Mouse (Mus musculus) lung, postnatal 0 days (tissue): ENCODE data around the gene Rab5c.

Source experiments
- CTCF ChIP-seq: IDR thresholded peaks from 2 replicates; pipeline ENCODE4 v1.5.1; 2016; ENCODE audit warnings: antibody characterized with exemption, mild to moderate bottlenecking
- EP300 ChIP-seq: IDR thresholded peaks from 2 replicates; pipeline ENCODE4 v1.6.1; 2016; ENCODE audit warnings: antibody characterized with exemption, mild to moderate bottlenecking, control low read depth

- TF ChIP-seq CTCF (no peak), EP300 (no peak)
These were observed 20.9 kb upstream of the Rab5c start for GRCm38 (mm10) chr11:100758707-100759610.
